Mouse (Mus musculus): ENCODE results near the gene Rprd1b. TPM values are rescaled to one million over a fixed set of nuclear protein-coding genes. Genes with fewer than 3 reads are reported as not detected.

The Rprd1b gene
- polyA plus RNA-seq, 1 experiment from 2014 or later: 27.5 TPM

DNA sequence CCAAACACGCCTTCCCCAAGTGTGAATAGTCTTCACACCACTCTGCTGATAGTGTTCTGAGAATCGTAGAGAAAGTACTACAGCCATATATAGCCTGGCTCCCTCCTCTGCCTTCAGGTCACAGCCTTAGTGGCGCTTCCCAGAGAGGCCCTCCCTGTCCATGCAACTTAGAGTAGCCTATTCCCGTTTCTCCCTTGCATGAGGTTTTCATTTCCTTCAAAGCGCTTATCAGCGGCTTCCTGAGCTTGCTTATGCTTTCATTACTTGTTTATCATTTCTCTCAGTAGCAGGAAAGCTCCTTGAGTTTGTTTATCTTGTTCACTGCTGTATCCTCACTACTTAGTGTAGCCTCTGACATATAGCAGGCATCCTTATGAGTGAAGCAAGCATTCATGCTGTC lies 23.7 kb upstream of the Rprd1b start:
- no peaks in the 10 kb centered on the region for H3K27me3 ChIP-seq
- peaks cover 51% of the 10 kb centered on the region for H3K36me3 ChIP-seq (replicated peaks)
- H3K9ac ChIP-seq: no peak overlapping the region
- no peaks in the 10 kb centered on the region for H3K9me3 ChIP-seq (replicated peaks)
- H3K4me2 ChIP-seq: no peak overlapping the region
- peaks cover 10% of the 10 kb centered on the region for H3K4me1 ChIP-seq (replicated peaks)
- 0 out of 2 replicates have a peak overlapping the region, but pooled peaks have one; percentile 19 for H3K27ac ChIP-seq (replicated peaks)
- H3K4me3 ChIP-seq (replicated peaks): no peak overlapping the region
- 51% methylated on average over 6 of the region's 6 CpGs for WGBS (ENCODE audit: insufficient replicate concordance)
- ATAC-seq (ENCODE audit: insufficient read depth): 0 out of 2 replicates have a peak, but pooled peaks have one; percentile 34

DNA sequence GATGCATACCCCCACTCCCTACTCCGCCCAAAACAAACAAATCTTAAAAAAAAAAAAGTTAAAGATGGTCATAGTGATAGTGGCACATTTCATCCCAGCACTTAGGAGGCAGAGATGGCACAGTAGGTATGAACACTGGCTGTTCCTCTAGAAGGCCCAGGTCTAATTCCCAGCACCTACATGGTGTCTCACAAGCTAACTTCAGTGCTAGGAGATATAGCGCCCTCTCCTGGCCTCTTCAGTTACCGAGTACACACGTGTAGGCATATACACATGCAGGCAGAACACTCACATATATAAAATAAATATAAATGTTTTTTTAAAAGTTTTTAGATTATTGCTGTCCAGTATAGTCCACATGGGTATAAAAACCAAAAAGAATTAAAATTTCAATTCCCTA lies 22.7 kb upstream of the Rprd1b start:
- Histone ChIP-seq H3K27ac (replicated peaks) (no peak overlapping the region), H3K9ac (no peak overlapping the region), H3K4me2 (no peak overlapping the region), H3K36me3 (replicated peaks) (peaks cover 47% of the 10 kb centered on the region), H3K4me3 (replicated peaks) (no peak overlapping the region), H3K27me3 (no peaks in the 10 kb centered on the region), H3K9me3 (replicated peaks) (no peaks in the 10 kb centered on the region), H3K4me1 (replicated peaks) (peaks cover 10% of the 10 kb centered on the region)
- ATAC-seq (ENCODE audit: insufficient read depth): no peak
- WGBS (ENCODE audit: insufficient replicate concordance): 88% methylated on average over 4 of the region's 4 CpGs

GRCm38 (mm10) chr2:158009373-158009772 lies 18.9 kb upstream of the Rprd1b start:
- WGBS (ENCODE audit: insufficient replicate concordance): 75% methylated on average over 7 of the region's 7 CpGs
- Histone ChIP-seq H3K4me1 (replicated peaks) (peaks cover 9% of the 10 kb centered on the region), H3K4me3 (replicated peaks) (no peak overlapping the region), H3K4me2 (no peak overlapping the region), H3K9ac (no peak overlapping the region), H3K27me3 (no peaks in the 10 kb centered on the region), H3K27ac (replicated peaks) (no peak overlapping the region), H3K9me3 (replicated peaks) (no peaks in the 10 kb centered on the region), H3K36me3 (replicated peaks) (peaks cover 44% of the 10 kb centered on the region)
- no peak for ATAC-seq (ENCODE audit: insufficient read depth)

- Histone ChIP-seq H3K9me3 (replicated peaks) (no peaks in the 10 kb centered on the region), H3K4me2 (no peak overlapping the region), H3K27me3 (no peaks in the 10 kb centered on the region), H3K4me3 (replicated peaks) (no peak overlapping the region), H3K9ac (no peak overlapping the region), H3K36me3 (replicated peaks) (peaks cover 15% of the 10 kb centered on the region), H3K4me1 (replicated peaks) (no peaks in the 10 kb centered on the region), H3K27ac (replicated peaks) (no peak overlapping the region)
- no peak for ATAC-seq (ENCODE audit: insufficient read depth)
- WGBS (ENCODE audit: insufficient replicate concordance): 76% methylated on average over 3 of the region's 3 CpGs
Observed at GRCm38 (mm10) chr2:158012608-158013007, 15.7 kb upstream of the Rprd1b start.

GRCm38 (mm10) chr2:158017330-158017729 lies 11.0 kb upstream of the Rprd1b start:
- no peaks in the 10 kb centered on the region for H3K27me3 ChIP-seq
- WGBS (ENCODE audit: insufficient replicate concordance): 84% methylated on average over 4 of the region's 4 CpGs
- H3K4me2 ChIP-seq: no peak overlapping the region
- H3K4me3 ChIP-seq (replicated peaks): no peak overlapping the region
- ATAC-seq (ENCODE audit: insufficient read depth): no peak
- H3K9ac ChIP-seq: no peak overlapping the region
- H3K4me1 ChIP-seq (replicated peaks): no peaks in the 10 kb centered on the region
- no peaks in the 10 kb centered on the region for H3K36me3 ChIP-seq (replicated peaks)
- no peak overlapping the region for H3K27ac ChIP-seq (replicated peaks)
- H3K9me3 ChIP-seq (replicated peaks): no peaks in the 10 kb centered on the region

- no peak for ATAC-seq (ENCODE audit: insufficient read depth)
- Histone ChIP-seq H3K4me3 (replicated peaks) (peak overlapping the region; percentile 96), H3K9ac (peak overlapping the region; percentile 96), H3K4me2 (peak overlapping the region; percentile 88), H3K27ac (replicated peaks) (peak overlapping the region; percentile 91), H3K9me3 (replicated peaks) (no peaks in the 10 kb centered on the region), H3K27me3 (no peaks in the 10 kb centered on the region), H3K4me1 (replicated peaks) (peaks cover 62% of the 10 kb centered on the region), H3K36me3 (replicated peaks) (peaks cover 4% of the 10 kb centered on the region; the same call in 1 of the 2 replicates)
- WGBS (ENCODE audit: insufficient replicate concordance): 1% methylated on average over 16 of the region's 16 CpGs
Observed at GRCm38 (mm10) chr2:158027855-158028353, 393 bp upstream of the Rprd1b start.

DNA sequence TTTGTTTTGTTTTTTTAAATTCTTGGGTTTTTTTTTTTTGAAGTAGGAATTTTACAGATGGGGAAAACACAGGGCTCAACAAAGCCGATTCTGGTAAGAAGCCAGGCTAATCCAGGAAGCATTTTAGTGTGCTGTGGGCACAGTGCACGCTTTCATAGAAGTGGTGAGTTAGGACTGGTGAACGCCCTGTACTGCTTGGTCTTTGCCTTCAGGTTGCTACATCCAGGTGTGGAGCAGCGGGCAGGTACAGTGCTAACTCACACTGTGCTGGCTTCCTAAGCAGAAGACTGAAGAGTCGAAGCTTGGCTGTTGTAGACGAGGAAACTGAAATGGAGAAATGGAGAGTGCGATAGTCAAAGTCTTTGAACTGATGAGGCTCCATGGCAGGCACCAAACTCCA lies 1.7 kb downstream of the Rprd1b start:
- no peak for ATAC-seq (ENCODE audit: insufficient read depth)
- Histone ChIP-seq H3K4me3 (replicated peaks) (peak overlapping the region; percentile 96), H3K4me1 (replicated peaks) (peaks cover 69% of the 10 kb centered on the region), H3K36me3 (replicated peaks) (peaks cover 4% of the 10 kb centered on the region; the same call in 1 of the 2 replicates), H3K4me2 (peak overlapping the region; percentile 88), H3K9me3 (replicated peaks) (no peaks in the 10 kb centered on the region), H3K9ac (peak overlapping the region; percentile 96), H3K27ac (replicated peaks) (peak overlapping the region; percentile 39), H3K27me3 (no peaks in the 10 kb centered on the region)
- 51% methylated on average over 7 of the region's 7 CpGs for WGBS (ENCODE audit: insufficient replicate concordance)

- Histone ChIP-seq H3K27ac (replicated peaks) (no peak overlapping the region), H3K36me3 (replicated peaks) (peaks cover 47% of the 10 kb centered on the region), H3K4me1 (replicated peaks) (peaks cover 57% of the 10 kb centered on the region)
Observed at GRCm38 (mm10) chr2:158035813-158036212, 7.5 kb downstream of the Rprd1b start.

GRCm38 (mm10) chr2:158036408-158036807 lies 8.1 kb downstream of the Rprd1b start:
- Histone ChIP-seq H3K27me3 (no peaks in the 10 kb centered on the region), H3K4me1 (replicated peaks) (peaks cover 51% of the 10 kb centered on the region), H3K27ac (replicated peaks) (no peak overlapping the region), H3K4me3 (replicated peaks) (no peak overlapping the region), H3K36me3 (replicated peaks) (peaks cover 53% of the 10 kb centered on the region), H3K4me2 (no peak overlapping the region), H3K9me3 (replicated peaks) (no peaks in the 10 kb centered on the region), H3K9ac (no peak overlapping the region)
- 72% methylated on average over 6 of the region's 6 CpGs for WGBS (ENCODE audit: insufficient replicate concordance)
- no peak for ATAC-seq (ENCODE audit: insufficient read depth)

More at GRCm38 (mm10) chr2:158035813-158036212, 7.5 kb downstream of the Rprd1b start:
- WGBS (ENCODE audit: insufficient replicate concordance): 86% methylated on average over 2 of the region's 2 CpGs
- H3K9ac ChIP-seq: no peak overlapping the region
- H3K4me2 ChIP-seq: no peak overlapping the region
- no peak for ATAC-seq (ENCODE audit: insufficient read depth)
- no peaks in the 10 kb centered on the region for H3K27me3 ChIP-seq
- no peak overlapping the region for H3K4me3 ChIP-seq (replicated peaks)
- H3K9me3 ChIP-seq (replicated peaks): no peaks in the 10 kb centered on the region

- ATAC-seq (ENCODE audit: insufficient read depth): peak; percentile 89
- Histone ChIP-seq H3K27ac (replicated peaks) (peak overlapping the region; percentile 49), H3K4me2 (peak overlapping the region; percentile 31; the same call in 1 of the 2 replicates)
Observed at GRCm38 (mm10) chr2:158036953-158037352, 8.7 kb downstream of the Rprd1b start.

GRCm38 (mm10) chr2:158037571-158037970 lies 9.3 kb downstream of the Rprd1b start:
- H3K4me3 ChIP-seq (replicated peaks): no peak overlapping the region
- ATAC-seq (ENCODE audit: insufficient read depth): no peak
- H3K9me3 ChIP-seq (replicated peaks): no peaks in the 10 kb centered on the region
- no peak overlapping the region for H3K4me2 ChIP-seq
- H3K27me3 ChIP-seq: no peaks in the 10 kb centered on the region
- H3K9ac ChIP-seq: no peak overlapping the region
- peaks cover 41% of the 10 kb centered on the region for H3K4me1 ChIP-seq (replicated peaks)
- WGBS (ENCODE audit: insufficient replicate concordance): 96% methylated on average over 1 of the region's 1 CpGs
- peak overlapping the region; percentile 49; the same call in 1 of the 2 replicates for H3K27ac ChIP-seq (replicated peaks)
- peaks cover 59% of the 10 kb centered on the region for H3K36me3 ChIP-seq (replicated peaks)

More at GRCm38 (mm10) chr2:158036953-158037352, 8.7 kb downstream of the Rprd1b start:
- Histone ChIP-seq H3K4me1 (replicated peaks) (peaks cover 47% of the 10 kb centered on the region), H3K4me3 (replicated peaks) (no peak overlapping the region), H3K36me3 (replicated peaks) (peaks cover 57% of the 10 kb centered on the region), H3K27me3 (no peaks in the 10 kb centered on the region), H3K9ac (no peak overlapping the region), H3K9me3 (replicated peaks) (no peaks in the 10 kb centered on the region)
- 32% methylated on average over 7 of the region's 7 CpGs for WGBS (ENCODE audit: insufficient replicate concordance)

DNA sequence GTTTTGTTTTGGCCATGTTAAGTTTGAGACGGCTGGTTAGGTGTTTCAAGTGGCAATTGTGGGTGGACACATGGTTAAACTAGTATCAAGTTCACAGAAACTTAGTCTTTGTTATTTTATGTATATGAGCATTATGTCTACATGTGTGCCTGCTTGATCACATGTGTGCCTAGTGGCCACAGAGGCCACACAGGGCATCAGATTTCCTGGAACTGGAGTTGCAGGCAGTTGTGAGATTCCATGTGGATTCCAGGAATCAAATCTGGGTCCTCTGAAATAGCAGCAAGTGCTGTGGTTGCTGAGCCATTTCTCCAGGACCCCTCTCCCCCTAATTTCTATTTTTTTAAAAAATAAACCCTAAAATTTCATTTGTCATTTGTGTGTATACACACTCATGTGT lies 11.4 kb downstream of the Rprd1b start:
- Histone ChIP-seq H3K4me2 (no peak overlapping the region), H3K4me3 (replicated peaks) (no peak overlapping the region), H3K9me3 (replicated peaks) (no peaks in the 10 kb centered on the region), H3K4me1 (replicated peaks) (peaks cover 26% of the 10 kb centered on the region), H3K9ac (no peak overlapping the region), H3K36me3 (replicated peaks) (peaks cover 77% of the 10 kb centered on the region), H3K27ac (replicated peaks) (no peak overlapping the region), H3K27me3 (no peaks in the 10 kb centered on the region)
- no peak for ATAC-seq (ENCODE audit: insufficient read depth)
- 63% methylated on average over 1 of the region's 1 CpGs for WGBS (ENCODE audit: insufficient replicate concordance)

Measured in liver, embryonic 15.5 days (tissue).